Mouse (Mus musculus): ENCODE data around the gene Dnajb7.
A peak's percentile ranks its signal among the peaks of the same experiment; 100 is the strongest.
"Not testable (repeated sequence)": the region's sequence is repeated elsewhere in the genome, so short reads cannot be mapped to it uniquely, and the experiment has no call there.

The Dnajb7 gene

DNA sequence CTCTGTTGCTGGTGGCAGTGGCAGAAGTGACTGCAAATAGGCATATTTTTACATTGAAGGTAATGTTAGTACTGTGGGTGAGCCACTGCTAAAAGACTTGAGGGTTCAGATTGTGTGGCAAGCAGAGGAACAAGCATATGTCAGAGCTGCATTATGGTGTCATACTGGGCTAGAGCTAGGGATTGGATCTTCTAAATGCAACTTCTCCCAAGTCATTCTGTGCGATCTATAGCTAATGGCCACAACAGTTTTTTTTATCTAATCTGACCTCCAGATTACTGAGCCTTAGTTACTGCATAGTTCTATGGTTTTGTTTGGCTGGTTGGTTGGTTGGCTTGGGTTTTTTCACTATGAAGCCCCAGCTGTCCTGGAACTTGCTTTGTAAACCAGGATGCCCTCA lies at the start of gene Dnajb7:
TSS of gene Dnajb7 (minus strand) at position 101 of the 400 bp plus-strand sequence.
- no peak for DNase-seq (ENCODE audit: low spot score in 2 of 2)

DNA sequence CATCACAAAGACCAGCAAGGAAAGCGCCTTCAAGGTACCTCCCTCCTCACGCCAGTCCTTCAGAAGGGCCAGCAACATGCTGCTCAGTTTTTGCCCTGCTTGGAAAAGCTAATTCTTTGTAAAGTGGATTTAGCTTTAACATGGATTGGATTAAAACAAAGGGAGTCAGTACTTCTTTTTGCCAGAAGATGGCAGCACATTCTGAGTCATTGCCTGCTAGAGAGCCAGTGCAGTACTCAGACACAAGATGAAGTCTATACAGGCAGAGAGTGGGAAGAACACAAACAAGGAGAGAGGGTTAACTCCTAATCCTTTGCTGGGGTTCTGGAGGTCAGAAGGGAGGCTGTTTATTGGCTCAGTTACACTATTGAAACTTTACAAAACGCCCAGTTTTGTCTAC lies 40.4 kb upstream of the Dnajb7 start:
- DNase-seq (ENCODE audit: low spot score in 2 of 2) = peak in 1 of 2 experiments; percentile 47

DNA sequence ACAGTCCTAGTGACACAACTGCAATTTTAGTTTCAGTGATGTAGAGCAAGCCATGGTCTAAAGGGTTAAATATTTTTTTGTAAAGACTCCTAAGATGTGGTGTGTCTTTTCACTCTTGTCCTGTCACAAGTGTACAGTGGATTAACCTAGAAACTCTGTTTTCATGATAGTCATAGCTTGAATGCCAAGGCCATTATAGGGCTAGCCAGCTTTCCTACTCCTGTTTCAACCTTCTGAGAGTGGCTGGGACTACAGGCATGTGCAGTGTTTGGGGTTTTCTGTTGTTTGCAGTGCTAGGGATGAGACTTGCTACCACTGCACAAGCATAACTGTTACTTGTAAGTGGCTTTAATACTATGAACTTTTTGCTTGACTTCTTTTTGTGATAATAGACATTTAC lies 31.1 kb upstream of the Dnajb7 start:
- no peak for DNase-seq (ENCODE audit: low spot score in 2 of 2)

DNA sequence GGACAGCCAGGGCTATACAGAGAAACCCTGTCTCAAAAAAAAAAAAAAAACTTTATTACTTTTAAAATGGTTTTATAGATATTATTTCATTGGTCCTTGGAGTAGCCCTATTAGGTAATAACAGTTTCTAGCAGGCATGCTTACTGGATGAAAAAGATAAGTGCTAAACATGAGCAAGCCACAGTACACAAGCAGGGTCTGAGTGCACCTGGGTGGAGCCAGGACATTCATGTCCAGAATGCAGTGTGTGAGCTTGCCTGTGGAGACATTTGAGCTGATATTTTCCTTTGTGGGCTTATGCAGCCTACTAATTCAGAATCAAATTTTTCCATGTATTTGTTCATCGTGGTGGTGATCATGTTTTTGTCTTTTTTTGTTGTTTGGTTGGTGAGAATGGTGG lies 30.2 kb upstream of the Dnajb7 start:
- DNase-seq (ENCODE audit: low spot score in 2 of 2) = no peak

DNA sequence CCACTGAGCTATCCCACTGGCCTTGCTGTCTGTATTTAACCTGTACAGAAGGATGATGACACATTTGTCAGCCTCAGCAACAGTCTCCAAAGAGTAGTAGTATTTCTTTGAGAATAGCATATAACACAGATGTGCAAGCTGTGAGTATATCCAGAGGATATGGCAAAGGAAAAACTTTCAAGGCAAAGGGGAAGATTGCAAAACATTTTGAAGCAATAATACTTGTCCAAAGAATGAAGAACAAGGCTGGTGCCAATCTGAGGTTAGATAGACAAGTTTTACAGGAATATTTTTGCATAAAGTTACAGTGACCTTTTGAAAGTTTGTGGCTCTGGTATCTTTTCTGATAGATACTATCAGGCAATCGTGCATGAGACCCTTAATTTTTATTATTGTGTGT lies 23.1 kb upstream of the Dnajb7 start:
- DNase-seq (ENCODE audit: low spot score in 2 of 2) = no peak

DNA sequence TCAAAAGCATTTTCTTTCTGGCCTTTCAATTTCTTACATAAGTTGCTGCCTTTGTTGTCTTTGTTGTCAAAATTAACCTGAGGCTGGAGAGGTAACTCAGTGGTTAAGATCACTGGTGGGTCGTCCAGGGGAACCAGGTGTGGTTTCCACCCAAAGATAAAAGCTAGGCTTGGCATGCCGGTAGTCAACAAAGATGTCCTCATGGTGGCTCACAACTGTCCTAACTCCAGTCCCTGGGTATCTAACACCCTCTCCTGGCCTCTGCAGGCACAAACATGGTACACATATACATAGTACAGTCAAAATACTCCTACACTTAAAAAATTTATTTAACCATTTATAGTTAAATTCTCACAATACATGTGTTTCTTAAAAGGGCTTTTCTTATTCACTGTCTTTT lies 19.8 kb upstream of the Dnajb7 start:
- DNase-seq (ENCODE audit: low spot score in 2 of 2) = no peak

DNA sequence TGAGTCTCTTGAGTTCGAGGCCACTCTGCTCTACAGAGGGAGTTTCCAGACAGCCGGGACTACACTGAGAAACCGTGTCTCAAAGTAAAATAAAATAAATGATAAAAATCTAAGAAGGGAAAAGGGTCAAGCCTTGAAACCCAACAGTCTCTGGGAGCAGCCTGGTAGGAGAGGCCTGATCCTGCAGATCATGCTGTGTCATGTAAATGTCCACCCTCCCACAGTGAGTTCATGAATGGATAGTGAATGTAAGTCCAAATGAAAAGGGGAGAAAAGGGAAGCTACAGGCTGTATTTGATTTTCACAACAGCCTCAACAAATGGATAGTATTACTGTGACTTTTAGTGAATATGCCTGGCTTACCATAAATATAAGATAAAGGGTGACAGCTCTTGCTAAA lies 17.2 kb upstream of the Dnajb7 start:
- DNase-seq (ENCODE audit: low spot score in 2 of 2) = no peak

DNA sequence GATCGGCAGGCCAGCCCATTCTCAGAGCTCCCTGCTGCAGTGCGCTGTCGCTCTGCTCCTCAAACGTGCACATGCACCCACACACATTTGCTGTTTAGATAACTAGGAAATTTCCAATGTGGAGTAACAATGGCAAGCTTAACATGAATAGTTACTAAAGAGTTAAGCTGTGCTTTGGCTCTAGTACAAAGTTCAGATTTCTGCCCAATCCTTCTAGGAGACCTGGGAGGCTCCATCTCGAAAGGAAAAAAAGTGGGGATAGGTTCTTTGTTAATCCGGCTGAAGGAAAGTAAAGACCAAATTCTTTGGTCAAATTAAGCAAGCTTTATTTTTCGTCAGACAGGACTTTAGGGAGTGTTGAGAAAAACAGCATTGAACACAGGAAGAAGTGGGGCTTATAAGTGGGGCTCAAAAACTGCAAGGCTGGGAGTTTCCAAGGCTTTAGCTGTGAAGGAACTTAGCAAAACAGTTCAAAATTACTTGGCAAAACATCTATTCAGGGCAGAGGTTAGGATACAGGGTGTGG lies 14.1 kb upstream of the Dnajb7 start:
- DNase-seq (ENCODE audit: low spot score in 2 of 2) = no peak

DNA sequence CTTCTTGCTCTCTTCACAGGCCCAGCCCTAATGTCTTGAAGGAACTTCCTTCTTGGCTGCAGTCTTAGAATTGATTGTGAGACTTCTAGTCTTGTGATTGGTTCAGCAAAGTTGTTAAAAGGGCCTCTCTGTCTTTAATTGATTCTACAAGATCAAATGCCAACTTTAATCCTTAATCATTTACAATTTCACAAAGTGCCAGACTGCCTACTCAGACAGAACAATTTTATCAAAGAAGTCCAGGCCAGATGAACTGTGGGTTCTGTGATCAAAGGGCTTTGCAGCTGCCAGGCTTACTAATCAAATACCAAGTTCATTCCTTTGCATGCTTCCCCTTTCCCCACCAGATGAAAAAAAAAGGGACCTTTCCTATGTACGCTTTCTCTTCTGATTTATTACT lies 13.4 kb upstream of the Dnajb7 start:
- DNase-seq (ENCODE audit: low spot score in 2 of 2) = no peak

DNA sequence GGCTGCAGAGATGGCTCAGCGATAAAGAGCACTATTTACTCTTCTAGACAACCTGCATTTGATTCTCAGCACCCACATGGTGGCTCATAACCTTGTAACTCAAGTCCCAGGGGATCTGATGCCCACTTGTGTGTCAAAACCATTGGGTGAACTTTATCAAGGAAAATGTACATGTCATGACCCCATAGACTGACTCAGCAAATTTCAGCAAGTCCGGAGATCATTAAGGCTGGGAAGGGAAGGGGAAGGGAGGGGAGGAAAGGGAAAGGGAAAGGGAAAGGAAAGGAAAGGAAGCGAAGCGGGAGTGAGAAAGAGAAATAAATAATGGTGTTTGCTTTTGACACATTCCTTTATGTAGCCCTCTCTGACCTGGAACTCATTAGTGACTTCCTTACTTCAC lies 10.0 kb upstream of the Dnajb7 start:
- DNase-seq (ENCODE audit: low spot score in 2 of 2) = no peak

DNA sequence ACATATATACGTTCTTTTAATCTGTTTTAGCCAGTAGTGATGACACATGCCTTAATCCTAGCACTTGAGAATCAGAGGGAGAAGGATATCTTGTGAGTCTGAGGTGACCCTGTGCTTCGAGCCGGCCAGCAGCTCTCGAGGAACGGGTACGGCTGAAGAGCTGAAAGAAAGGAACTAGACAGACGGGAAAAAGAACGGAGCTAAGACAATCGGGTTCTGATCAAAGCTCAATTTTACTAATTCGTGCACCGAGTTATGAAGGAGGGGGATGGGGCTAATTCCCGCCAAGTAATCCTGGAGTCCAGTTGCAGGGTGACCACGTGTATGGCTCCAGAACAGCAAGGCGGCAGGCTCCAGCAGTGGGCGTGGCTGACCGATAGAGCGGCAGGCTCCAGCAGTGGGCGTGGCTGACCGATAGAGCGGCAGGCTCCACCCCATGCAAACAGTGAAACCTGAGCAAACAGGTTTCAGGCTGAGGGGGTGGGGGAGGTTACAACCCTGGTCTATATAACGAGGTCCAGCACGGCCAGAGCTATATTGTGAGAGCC lies 8.7 kb upstream of the Dnajb7 start:
- DNase-seq (ENCODE audit: low spot score in 2 of 2) = not testable (repeated sequence)

DNA sequence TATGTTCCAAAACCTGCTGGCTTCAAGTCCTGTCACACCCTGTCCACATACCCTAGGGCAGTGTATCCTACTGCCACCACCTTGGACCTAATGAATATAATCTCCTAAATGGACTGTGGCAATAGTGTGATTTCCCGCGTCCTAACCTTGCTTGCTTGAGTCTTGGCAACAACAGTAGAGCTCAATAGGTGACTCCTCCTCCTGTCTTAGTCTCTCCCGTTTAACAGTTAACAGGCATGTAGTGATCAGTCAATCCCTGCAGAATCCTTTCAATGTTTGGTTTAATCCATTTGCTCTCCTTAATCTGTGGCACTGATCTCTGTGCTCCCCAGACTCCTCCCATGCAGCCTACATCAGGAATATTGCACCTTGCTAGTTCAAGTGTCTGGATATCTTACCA lies 3.1 kb downstream of the Dnajb7 start:
- DNase-seq (ENCODE audit: low spot score in 2 of 2) = no peak

DNA sequence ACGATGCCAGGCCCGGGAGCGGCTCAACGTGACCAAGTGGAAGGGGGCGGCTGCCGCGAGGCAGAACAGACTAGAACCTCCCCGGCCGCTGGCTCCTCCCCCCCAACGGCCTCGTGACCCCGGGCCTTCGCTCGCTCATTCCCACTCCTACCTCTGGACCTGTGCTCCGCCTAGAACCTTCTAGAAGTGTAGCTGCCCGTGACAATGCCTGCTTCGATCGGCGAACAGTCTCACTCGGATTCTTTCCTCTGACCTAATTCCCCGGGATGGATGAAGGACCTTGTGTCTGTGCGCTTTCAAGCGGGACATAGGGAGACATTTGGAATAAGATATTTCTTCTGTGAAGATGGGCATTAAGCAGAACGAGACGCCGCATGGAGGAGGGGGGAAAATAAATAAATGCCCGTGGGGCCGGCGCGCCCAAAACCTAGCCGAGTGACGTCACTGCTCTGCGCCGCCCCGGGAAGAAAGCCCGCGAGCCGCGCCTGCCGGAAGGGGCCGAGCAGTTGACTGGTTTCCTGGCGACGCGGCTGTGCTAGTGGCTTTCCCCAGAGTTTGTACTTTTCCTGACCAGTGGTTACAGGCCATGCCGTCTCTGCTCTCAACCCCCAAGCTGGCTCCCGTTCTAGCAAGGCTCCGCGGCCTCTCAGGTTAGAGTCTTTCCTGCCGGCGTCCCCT lies 8.3 kb downstream of the Dnajb7 start, which contains the start of the genes St13 and Xpnpep3:
TSS of gene St13 (minus strand) at position 440 of the 678 bp plus-strand sequence.
TSS of gene Xpnpep3 (plus strand) at position 501 of the 678 bp plus-strand sequence.
- DNase-seq (ENCODE audit: low spot score in 2 of 2) = peak; percentile 94 to 97

DNA sequence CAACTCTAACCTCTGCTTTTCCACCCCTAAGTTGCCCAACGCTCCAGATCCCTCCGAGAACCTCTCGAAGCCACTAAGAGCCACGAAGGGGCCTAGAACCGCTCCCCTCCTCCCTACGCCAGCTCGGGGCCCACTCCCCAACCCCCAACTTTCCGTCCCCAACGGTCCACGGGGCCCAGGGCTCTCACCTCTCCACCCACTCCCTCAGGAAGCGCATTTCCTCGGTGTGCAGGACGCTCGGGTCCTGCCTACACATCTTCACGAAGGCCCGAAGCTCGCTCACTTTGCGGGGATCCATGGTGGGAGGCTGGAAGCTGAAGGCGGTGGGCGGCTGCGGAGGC lies 8.8 kb downstream of the Dnajb7 start:
- DNase-seq (ENCODE audit: low spot score in 2 of 2) = no peak

DNA sequence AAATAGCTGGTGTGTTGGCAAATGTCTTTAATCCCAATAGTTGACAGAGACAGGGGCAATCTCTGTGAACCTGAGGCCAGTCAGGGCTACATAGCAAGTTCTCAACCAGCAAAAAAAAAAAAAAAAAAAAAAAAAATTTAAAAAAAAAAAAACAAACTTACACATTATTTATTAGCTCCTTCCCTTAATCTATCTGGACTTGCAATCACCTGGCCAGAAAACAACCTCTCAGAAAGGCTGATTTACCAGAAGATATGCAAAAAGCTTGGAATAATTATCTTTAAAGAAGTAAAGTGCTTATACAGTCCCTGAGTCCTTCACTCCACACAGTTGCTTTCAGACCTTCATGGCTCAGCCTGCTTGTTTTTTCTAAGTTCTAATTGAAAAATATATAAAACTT lies 9.9 kb downstream of the Dnajb7 start:
- no peak for DNase-seq (ENCODE audit: low spot score in 2 of 2)

DNA sequence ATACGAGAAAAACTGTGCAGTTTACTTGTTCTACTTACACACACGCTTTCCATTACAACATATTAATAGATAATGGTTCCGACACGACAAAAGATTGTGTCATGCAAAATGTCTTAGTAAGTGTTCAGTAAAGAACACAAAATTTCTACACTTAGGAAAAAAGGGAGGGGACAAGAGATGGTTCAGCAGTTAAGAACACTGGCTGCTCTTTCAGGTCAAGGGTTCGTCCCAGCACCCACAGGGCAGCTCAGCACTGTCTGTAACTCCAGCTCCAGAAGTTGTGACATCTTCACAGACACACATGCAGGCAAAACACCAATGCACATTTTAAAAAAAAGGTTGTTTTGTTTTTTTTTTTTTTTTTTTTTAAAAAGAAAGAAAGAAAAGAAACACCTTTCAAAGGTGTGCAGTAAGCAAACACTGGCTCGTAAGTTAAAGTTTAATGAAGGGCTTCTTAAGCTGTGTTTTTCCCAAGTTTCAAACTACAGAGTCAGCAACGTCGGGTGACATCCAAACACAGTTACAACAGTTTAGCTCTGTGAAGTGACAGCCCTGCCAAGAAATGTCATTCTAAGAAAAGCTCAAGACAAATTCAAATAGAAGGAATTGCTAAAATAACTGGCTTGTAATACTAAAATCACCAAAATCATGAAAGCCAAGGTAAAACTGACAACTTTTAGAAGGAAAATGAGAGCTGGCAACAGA lies 13.7 kb downstream of the Dnajb7 start:
- no peak for DNase-seq (ENCODE audit: low spot score in 2 of 2)

DNA sequence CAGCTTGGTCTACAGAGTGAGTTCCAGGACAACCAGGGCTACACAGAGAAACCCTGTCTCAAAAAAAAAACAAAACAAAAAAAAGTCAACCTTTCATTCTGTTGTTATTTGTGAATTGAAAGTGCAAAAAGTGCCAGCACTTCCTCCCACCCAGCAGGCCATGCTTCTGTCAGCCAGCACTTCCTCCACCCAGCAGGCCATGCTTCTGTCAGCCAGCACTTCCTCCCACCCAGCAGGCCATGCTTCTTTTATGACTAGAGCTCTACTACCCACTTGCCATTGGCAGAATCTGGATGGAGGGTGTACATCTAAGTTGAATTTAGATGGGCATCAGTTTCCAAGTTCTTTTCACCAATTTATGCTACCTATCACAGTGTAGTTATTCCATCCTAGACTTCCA lies 15.1 kb downstream of the Dnajb7 start:
- DNase-seq (ENCODE audit: low spot score in 2 of 2) = peak in 1 of 2 experiments; percentile 9

DNA sequence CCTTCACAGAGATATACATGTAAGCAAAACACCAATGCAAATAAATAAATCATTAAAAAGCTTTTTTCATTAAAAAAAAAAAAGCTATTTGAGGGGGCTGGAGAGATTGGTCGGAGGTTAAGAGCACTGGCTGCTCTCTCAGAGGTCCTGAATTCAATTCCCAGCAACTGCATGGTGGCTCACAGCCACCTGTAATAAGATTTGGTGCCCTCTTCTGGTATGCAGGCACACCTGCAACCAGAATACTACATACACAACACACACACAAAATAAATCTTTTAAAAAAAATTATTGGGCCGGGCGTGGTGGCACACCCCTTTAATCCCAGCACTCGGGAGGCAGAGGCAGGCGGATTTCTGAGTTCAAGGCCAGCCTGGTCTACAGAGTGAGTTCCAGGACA lies 21.8 kb downstream of the Dnajb7 start:
- no peak for DNase-seq (ENCODE audit: low spot score in 2 of 2)

DNA sequence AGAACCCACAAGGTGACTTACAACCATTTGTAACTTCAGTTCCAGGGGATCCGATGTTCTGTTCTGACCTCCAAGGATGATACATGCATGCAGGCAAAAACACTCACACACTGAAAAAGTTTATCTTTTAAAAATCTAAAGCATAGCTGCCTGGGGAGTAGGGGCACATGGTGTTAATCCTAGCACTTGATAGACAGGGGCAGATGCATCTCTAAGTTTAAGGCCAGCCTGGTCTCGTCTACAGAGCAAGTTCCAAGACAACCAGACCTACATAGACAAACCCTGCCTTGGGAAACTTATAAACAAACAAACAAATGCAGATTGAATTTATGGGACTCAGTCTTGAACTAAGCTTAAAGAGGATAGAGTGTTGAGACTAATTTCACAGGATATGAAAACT lies 29.3 kb downstream of the Dnajb7 start:
- no peak for DNase-seq (ENCODE audit: low spot score in 2 of 2)

DNA sequence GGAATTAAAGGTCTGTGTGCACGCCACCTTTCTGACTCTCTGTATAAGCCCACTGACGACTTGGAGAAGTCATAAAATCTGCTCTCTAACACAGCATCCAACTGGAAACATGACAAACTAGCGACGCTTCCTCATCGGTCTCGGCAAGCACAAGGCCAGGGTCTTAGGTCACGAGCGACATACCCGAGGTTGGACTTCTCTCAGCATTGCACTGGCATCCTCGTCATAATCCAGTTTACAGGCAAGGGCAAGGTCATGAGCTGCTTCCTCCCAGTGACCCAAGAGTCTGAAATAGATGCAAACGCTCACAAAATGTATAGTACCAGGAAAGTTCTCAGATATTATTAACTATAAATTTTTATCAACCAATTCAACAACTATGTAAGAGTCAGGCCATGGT lies 33.5 kb downstream of the Dnajb7 start:
- no peak for DNase-seq (ENCODE audit: low spot score in 2 of 2)

DNA sequence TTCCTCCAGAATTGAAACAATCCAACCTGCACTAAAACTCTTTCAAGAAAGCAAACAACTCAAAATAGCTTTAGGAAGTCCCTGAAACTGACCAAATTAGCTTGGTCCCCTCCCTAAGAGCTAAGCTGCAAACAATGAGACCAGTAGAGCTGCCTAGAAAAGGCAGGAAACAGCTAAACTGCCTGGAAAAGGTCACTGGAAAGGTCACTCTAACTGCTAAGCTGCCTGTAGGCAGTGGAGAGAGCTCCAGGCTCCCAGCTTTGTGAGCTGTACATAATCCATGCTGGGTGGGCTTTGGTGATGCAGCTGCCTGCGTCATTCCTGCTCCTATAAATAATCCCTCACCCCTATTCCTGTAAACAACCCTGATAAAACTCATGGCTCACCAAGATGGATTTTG lies 37.7 kb downstream of the Dnajb7 start:
- DNase-seq (ENCODE audit: low spot score in 2 of 2) = no peak

DNA sequence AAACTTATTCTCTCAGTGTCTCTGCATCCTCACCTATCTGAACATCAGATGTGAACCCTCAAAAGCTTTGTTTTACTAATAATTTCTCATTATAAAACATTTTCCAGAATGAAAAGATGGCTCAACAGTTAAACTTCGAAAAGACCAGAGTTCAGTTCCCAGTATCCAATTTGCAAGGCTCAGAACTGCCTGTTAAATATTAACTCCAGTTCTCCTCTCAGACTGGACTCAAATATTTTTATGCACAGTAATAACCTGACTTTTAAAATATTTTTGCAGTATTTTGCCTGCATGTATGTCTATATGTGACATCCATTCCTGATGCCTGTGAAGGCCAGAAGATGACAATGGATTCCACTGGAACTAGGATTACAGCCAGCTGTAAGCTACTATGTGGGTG lies 39.5 kb downstream of the Dnajb7 start:
- no peak for DNase-seq (ENCODE audit: low spot score in 2 of 2)

DNA sequence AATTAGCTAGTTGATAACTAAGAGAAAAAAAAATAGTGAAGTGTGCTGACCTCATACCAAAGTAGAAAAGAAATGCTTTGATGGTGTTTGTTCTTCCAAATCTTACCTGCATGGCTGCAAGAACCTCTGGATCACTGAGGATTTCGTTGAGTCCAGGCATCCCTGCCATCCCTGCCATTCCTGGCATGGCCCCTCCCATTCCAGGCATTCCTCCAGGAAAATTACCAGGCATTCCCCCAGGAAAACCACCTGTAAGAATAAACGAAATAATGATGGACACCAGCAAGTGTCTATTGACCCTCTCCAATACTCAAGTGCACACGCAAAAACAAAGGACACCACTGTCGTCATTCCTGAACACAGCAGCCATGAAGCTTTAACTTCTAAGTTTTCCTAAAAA lies 41.9 kb downstream of the Dnajb7 start:
- DNase-seq (ENCODE audit: low spot score in 2 of 2) = no peak
